Mouse (Mus musculus) Muller cell, postnatal 12 days (primary cell): ENCODE data around the gene Ewsr1.

Source experiments
- DNase-seq: peaks from one replicate; pipeline ENCODE4 v3.0.0-alpha.2; 2015; ENCODE audit errors: inconsistent ontology term

Ewsr1 gene

GRCm38 (mm10) chr11:5058783-5059182 lies 40.3 kb downstream of the Ewsr1 start:
- no peak for DNase-seq

GRCm38 (mm10) chr11:5057856-5058641 lies 41.0 kb downstream of the Ewsr1 start, which contains the start of gene Rasl10a:
Gene Rasl10a, plus strand, starts transcription at chr11:5058128.
- DNase-seq, result peak; percentile 60

GRCm38 (mm10) chr11:5057541-5057855 lies 41.6 kb downstream of the Ewsr1 start:
- no peak for DNase-seq

GRCm38 (mm10) chr11:5057064-5057463 lies 42.0 kb downstream of the Ewsr1 start:
- DNase-seq, result no peak

- no peak for DNase-seq
Observed at GRCm38 (mm10) chr11:5055945-5056938, 42.8 kb downstream of the Ewsr1 start.

- DNase-seq, result no peak
Observed at GRCm38 (mm10) chr11:5054874-5055273, 44.2 kb downstream of the Ewsr1 start.

GRCm38 (mm10) chr11:5054151-5054550 lies 44.9 kb downstream of the Ewsr1 start:
- no peak for DNase-seq

GRCm38 (mm10) chr11:5052200-5052854 lies 46.7 kb downstream of the Ewsr1 start:
- no peak for DNase-seq

- no peak for DNase-seq
Observed at GRCm38 (mm10) chr11:5051629-5052028, 47.4 kb downstream of the Ewsr1 start.

- no peak for DNase-seq
Observed at GRCm38 (mm10) chr11:5046321-5046926, 52.6 kb downstream of the Ewsr1 start.

- DNase-seq, result no peak
Observed at GRCm38 (mm10) chr11:5042645-5043381, 56.3 kb downstream of the Ewsr1 start.

GRCm38 (mm10) chr11:5041144-5041780 lies 57.8 kb downstream of the Ewsr1 start:
- DNase-seq, result no peak

GRCm38 (mm10) chr11:5040585-5040984 lies 58.5 kb downstream of the Ewsr1 start:
- DNase-seq, result no peak

GRCm38 (mm10) chr11:5037146-5037854 lies 61.8 kb downstream of the Ewsr1 start:
- no peak for DNase-seq

GRCm38 (mm10) chr11:5035421-5035820 lies 63.6 kb downstream of the Ewsr1 start:
- DNase-seq, result no peak

GRCm38 (mm10) chr11:5033136-5033535 lies 65.9 kb downstream of the Ewsr1 start:
- no peak for DNase-seq

GRCm38 (mm10) chr11:5032706-5033105 lies 66.4 kb downstream of the Ewsr1 start:
- no peak for DNase-seq

- no peak for DNase-seq
Observed at GRCm38 (mm10) chr11:5028228-5028627, 70.8 kb downstream of the Ewsr1 start.

GRCm38 (mm10) chr11:5025108-5025507 lies 74.0 kb downstream of the Ewsr1 start:
- no peak for DNase-seq
